Mouse (Mus musculus) embryo, embryonic 10 days (tissue): ENCODE measurements at regions not wholly inside any gene's neighbourhood (a gene's known extent, or its start where the extent isn't known, plus 50 kb on each side); places are given as distances from the start of the nearest gene placed in this dataset.
A peak's percentile ranks its signal among the peaks of the same experiment; 100 is the strongest.
"Not testable (repeated sequence)": the region's sequence is repeated elsewhere in the genome, so short reads cannot be mapped to it uniquely, and the experiment has no call there.

ENCODE experiments used
- DNase-seq: peaks from one replicate; pipeline ENCODE4 v3.0.0-alpha.2; 2015; ENCODE audit warnings: low spot score

- not testable (repeated sequence) for DNase-seq
Observed at GRCm38 (mm10) chr8:19976461-19976860, 73.3 kb downstream of the Gm31371 start.

DNA sequence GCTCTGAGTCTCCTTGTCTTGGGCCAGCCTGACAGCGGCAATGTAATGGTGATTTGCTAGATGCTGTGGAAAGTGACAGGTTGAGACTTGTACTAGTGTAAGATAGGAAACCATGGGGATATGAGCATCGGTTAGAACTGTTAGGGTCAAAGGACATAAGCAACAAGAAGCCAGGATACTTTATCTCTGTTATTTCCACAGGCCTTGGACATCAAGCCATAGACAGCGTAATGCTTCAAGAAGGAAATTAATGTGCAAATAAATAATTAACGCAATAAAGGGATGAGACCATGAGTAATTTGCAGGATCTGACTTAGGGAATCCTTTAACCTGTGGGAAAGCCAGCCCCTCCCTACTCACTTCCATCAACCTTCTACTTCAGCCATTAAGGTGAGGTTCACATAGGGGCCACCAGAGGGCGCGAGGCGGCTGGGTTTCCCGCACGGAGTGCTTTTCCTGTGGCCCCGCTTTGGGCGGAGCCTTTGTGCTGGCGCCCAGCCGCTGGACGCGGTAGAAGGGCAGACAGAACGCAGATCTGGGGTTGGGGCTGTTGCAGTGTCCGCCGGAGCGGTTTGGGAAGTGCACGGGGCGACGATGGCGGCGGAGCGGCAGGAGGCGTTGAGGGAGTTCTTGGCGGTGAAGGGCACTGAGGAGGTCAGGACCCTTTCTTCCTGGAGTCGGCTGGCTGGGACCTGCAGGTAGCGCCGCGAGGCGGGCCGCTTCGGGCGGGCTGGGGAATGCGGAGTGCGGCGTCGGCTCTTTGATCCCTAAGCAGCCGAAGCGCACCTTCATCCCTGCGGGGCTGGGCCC, 76.5 kb downstream of the Gm31371 start:
- peak; percentile 72 for DNase-seq

- peak; percentile 16 for DNase-seq
Observed at GRCm38 (mm10) chr8:19980346-19980726, 77.1 kb downstream of the Gm31371 start.

DNA sequence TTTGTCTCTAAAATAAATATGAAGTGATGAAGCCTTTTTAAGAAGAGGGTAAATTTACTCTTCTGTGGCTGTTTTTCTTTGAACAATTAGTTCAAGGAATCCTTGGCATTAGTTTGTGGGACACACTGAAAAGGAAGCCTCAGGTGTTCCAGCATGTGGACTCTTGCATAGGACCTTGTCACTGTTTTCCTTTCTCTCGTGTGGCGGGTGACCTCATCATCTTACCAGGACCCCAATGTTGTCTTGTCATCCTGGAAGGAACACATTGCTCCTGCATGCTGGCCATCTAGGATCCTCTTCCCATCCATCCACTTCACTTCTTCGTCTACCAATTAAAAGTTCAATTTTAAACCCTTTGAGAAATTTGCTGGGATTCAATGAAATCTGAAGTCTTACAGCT, 104.9 kb downstream of the Gm31371 start:
- not testable (repeated sequence) for DNase-seq

- DNase-seq = not testable (repeated sequence)
Observed at GRCm38 (mm10) chr8:20010947-20011346, 107.8 kb downstream of the Gm31371 start.

GRCm38 (mm10) chr8:20013278-20013677, 110.1 kb downstream of the Gm31371 start:
- not testable (repeated sequence) for DNase-seq

DNA sequence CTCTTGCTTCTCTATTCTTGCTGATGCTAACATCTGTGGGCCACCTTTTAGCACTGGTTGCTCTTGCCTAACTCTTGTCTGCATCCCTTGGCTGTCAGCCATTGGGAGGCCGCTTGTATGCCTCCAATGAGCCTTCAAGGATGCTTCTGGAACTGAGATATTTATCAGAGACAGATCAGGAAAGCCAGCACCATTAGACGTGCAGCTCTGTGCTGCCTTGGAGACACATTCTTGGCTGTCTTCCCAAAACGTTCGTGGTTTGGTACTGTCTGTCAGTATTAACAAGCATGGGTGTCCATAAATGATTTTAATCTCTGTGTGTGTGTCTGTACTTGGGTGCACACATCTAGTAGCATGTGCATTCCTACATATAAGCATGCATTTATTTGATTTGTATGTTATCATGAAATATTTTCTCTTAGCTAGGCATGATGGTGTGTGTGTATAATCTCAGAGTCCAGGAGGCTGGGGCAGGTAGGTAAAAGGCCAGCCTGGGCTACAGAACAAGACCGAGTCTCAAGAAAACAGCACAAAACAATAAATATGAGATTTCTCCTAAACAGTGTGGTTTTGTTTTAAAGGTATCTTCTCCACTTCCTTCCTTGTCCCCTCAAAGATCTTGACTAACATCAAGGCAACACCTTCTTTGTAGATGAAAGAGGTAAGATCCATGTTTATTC, 111.4 kb downstream of the Gm31371 start:
- not testable (repeated sequence) for DNase-seq

- not testable (repeated sequence) for DNase-seq
Observed at GRCm38 (mm10) chr8:20015411-20016081, 112.4 kb downstream of the Gm31371 start.

- not testable (repeated sequence) for DNase-seq
Observed at GRCm38 (mm10) chr8:20016082-20016840, 113.1 kb downstream of the Gm31371 start.

- DNase-seq = not testable (repeated sequence)
Observed at GRCm38 (mm10) chr8:20025521-20025920, 122.3 kb downstream of the Gm31371 start.

GRCm38 (mm10) chr8:20027956-20028355, 124.8 kb downstream of the Gm31371 start:
- not testable (repeated sequence) for DNase-seq

DNA sequence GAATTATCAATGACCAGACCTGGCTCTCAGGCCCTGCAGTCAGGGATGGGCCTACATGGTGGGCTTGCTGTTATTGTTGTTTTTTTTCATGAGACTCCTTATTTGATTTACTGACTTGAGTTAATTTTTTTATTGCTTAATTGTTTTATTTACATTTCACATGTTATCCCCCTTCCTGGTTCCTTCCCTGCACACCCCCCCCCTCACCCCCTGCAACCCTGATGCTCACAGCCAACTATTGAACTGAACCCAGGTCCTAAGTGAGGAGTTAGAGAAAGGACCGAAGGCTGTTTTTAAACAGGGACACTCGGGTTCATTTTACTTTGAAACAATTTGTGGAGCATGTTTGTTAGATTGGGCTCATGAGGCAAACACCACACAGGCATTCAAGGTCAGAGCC, 126.9 kb downstream of the Gm31371 start:
- not testable (repeated sequence) for DNase-seq

DNA sequence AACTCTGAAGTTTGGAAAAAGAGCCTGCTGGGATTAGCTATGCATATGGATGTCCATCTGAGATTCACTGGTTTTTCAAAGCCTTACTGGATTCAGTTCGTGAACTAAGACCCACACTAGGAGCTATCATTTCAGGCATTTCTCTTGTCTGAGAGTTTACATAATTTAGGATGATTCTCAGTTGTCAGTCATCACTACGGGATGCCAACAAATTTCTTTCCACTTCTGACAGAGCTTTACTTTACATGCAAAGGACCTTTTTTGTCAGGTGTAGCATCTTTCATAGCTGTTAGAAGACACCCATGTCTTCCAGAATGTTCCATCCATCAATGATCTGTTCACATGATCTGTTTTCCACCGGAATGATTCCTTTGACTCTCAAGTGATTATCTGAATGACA, 154.4 kb downstream of the Gm31371 start:
- not testable (repeated sequence) for DNase-seq

DNA sequence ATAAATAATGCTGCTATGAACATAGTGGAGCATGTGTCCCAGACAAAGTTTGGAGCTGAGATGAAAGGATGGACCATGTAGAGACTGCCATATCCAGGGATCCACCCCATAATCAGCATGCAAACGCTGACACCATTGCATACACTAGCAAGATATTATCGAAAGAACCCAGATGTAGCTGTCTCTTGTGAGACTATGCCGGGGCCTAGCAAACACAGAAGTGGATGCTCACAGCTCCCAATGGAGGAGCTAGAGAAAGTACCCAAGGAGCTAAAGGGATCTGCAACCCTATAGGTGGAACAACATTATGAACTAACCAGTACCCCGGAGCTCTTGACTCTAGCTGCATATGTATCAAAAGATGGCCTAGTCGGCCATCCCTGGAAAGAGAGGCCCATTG, 194.9 kb downstream of the Gm31371 start:
- DNase-seq = not testable (repeated sequence)

GRCm38 (mm10) chr8:20100241-20100640, 197.0 kb downstream of the Gm31371 start:
- DNase-seq = not testable (repeated sequence)

DNA sequence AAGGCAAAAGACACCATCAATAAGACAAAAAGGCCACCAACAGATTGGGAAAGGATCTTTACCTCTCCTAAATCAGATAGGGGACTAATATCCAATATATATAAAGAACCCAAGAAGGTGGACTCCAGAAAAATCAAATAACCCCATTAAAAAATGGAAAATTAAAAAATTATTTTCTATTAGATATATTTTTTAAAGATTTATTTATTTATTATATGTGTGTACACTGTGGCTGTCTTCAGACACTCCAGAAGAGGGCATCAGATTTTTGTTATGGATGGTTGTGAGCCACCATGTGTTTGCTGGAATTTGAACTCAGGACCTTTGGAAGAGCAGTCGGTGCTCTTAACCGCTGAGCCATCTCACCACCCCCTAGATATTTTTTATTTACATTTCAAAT, 199.2 kb downstream of the Gm31371 start:
- not testable (repeated sequence) for DNase-seq

GRCm38 (mm10) chr8:20107154-20107553, 204.0 kb downstream of the Gm31371 start:
- not testable (repeated sequence) for DNase-seq

DNA sequence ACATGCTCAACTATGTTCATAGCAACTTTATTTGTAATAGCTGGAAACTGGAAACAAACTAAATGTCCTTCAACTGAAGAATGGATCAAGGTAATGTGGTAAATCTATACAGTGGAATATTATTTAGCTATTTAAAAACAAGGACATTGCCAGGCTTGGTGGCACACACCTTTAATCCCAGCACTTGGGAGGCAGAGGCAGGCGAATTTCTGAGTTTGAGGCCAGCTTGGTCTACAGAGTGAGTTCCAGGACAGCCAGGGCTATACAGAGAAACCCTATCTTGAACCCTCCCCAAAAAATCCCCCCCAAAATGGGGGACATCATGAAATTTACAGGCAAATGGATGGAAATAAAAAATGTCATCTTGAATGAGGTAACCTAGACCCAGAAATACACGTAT, 213.6 kb downstream of the Gm31371 start:
- DNase-seq = not testable (repeated sequence)

GRCm38 (mm10) chr8:20119581-20119980, 216.4 kb downstream of the Gm31371 start:
- DNase-seq = not testable (repeated sequence)

DNA sequence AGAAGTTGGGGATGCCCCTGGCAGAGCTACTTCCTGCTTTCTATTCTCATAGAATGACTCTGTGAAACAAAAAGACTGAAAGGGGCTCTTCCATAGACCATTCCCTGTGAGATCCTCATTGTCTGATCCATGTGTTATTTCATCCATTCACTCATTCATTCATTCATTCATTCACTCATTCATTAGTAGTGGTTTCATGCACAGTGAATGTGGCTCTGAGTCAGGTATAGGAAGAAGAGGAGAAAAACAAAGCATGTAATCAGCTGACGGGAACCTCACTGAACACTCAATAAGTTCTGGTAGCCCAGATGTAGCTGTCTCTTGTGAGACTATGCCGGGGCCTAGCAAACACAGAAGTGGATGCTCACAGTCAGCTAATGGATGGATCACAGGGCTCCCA, 217.0 kb downstream of the Gm31371 start:
- not testable (repeated sequence) for DNase-seq

DNA sequence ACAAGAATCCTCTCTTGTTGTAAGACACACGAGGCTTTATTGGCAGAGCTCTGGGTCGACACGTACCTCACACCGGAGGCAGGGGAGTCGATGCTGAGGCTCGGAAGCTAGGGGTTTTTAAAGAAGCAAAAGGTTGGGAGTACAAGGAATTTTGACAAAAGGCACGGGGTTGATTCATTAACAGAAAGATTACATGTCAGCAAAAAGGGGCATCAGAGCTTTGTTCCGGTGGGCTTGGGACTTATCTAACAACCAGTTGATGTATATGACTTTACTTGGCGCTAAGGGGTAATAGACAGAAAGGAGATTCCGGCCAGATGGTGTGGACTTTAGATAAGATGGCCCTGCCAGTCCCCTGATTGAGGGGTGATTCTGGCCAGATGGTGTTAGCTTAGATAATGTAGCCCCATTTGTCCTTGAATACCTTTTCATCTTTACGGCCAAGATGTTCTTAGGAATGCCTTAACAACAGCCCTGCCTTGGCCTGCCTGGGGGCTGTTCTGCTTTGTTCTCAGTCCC, 218.3 kb downstream of the Gm31371 start:
- DNase-seq = peak; percentile 3
